Mouse (Mus musculus) intestine, embryonic 14.5 days (tissue): ENCODE measurements around the gene Olfr1287. TPM values are rescaled to one million over a fixed set of nuclear protein-coding genes. Genes with fewer than 3 reads are reported as not detected.

Experiments
- ATAC-seq: fragments of 200-750 bp; cut with Nextera tagmentation; replicated peaks from 2 replicates; pipeline ENCODE4 v1.8.0; 2017; ENCODE audit warnings: low read depth, moderate number of reproducible peaks, moderate TSS enrichment, moderate library complexity; ENCODE audit not compliant: low FRiP score, low TSS enrichment
- DNase-seq: peaks from one replicate; pipeline ENCODE4 v3.0.0-alpha.2; 2018; ENCODE audit warnings: low spot score
- H3K27ac ChIP-seq: fragments of 300-500 bp; sonication (generic); 2 replicates; pipeline ENCODE4 v1.5.1; 2014; ENCODE audit warnings: low read depth, mild to moderate bottlenecking, control low read depth
- H3K27me3 ChIP-seq: fragments of 300-500 bp; sonication (generic); replicated peaks from 2 replicates; pipeline ENCODE4 v1.6.1; 2014; ENCODE audit warnings: low read length, control low read depth; ENCODE audit not compliant: control insufficient read depth, insufficient read depth
- H3K36me3 ChIP-seq: fragments of 300-500 bp; sonication (generic); 2 replicates; pipeline ENCODE4 v1.6.1; 2014; ENCODE audit warnings: low read length, control low read depth; ENCODE audit not compliant: control insufficient read depth, insufficient read depth
- H3K4me1 ChIP-seq: fragments of 300-500 bp; sonication (generic); replicated peaks from 2 replicates; pipeline ENCODE4 v1.6.1; 2014; ENCODE audit warnings: low read length, control low read depth, mixed read lengths; ENCODE audit not compliant: control insufficient read depth, insufficient read depth
- H3K4me2 ChIP-seq: fragments of 300-500 bp; sonication (generic); 2 replicates; pipeline ENCODE4 v1.6.1; 2014; ENCODE audit warnings: low read length
- H3K4me3 ChIP-seq: fragments of 300-500 bp; sonication (generic); 2 replicates; pipeline ENCODE4 v1.5.1; 2014; ENCODE audit warnings: low read depth, low read length, control low read depth, mixed read lengths
- H3K9ac ChIP-seq: fragments of 300-500 bp; sonication (generic); 2 replicates; pipeline ENCODE4 v1.6.1; 2014; ENCODE audit warnings: mild to moderate bottlenecking, low read length
- H3K9me3 ChIP-seq: fragments of 300-500 bp; sonication (generic); 2 replicates; pipeline ENCODE4 v1.6.1; 2016; ENCODE audit warnings: low read length, control low read depth; ENCODE audit not compliant: control insufficient read depth
- WGBS: fragments of 180-500 bp; shearing (Covaris S2); extraction: QIAGEN DNeasy Blood & Tissue Kit; methylation state at CpG from one replicate; pipeline ENCODE4 v1.1.7; 2014; 5-methylcytosine and 5-hydroxymethylcytosine counted together
- polyA plus RNA-seq: library from polyadenylated mRNA; unstranded; fragments of >200 nt; fragmentation: Nextera tagmentation; extraction: Ambion mirVana; gene quantifications from 2 replicates; pipeline ENCODE4 v1.2.1, GENCODE M21; 2014

The Olfr1287 gene
- polyA plus RNA-seq = not detected in 2 replicates

GRCm38 (mm10) chr2:111448842-111449241 lies at the start of gene Olfr1287:
Olfr1287 (plus strand) TSS chr2:111449142.
- Histone ChIP-seq H3K36me3 (no peaks in the 10 kb centered on the region), H3K4me2 (no peak within 1 kb of the TSS), H3K9me3 (no peaks in the 10 kb centered on the region), H3K4me1 (no peaks in the 10 kb centered on the region), H3K9ac (no peak within 1 kb of the TSS), H3K27ac (no peak within 1 kb of the TSS), H3K4me3 (no peak within 1 kb of the TSS), H3K27me3 (no peaks in the 10 kb centered on the region)
- 75% methylated on average over 1 of the region's 1 CpGs for WGBS
- ATAC-seq = no peak
- DNase-seq = no peak

- H3K27me3 ChIP-seq = no peaks in the 10 kb centered on the region
- H3K27ac ChIP-seq = no peak within 1 kb of the TSS
- ATAC-seq (no peak), DNase-seq (no peak)
- 51% methylated on average over 1 of the region's 1 CpGs for WGBS
- no peaks in the 10 kb centered on the region for H3K36me3 ChIP-seq
- H3K4me1 ChIP-seq = no peaks in the 10 kb centered on the region
- no peak within 1 kb of the TSS for H3K9ac ChIP-seq
- H3K4me3 ChIP-seq = no peak within 1 kb of the TSS
- no peak within 1 kb of the TSS for H3K4me2 ChIP-seq
- no peaks in the 10 kb centered on the region for H3K9me3 ChIP-seq
Measured at GRCm38 (mm10) chr2:111422931-111423330, 26.0 kb upstream of the Olfr1287 start, which contains the start of gene Olfr1286. Olfr1286 (minus strand) TSS chr2:111423115.

GRCm38 (mm10) chr2:111473801-111474200 lies 24.9 kb downstream of the Olfr1287 start, which contains the start of gene Olfr1288:
Olfr1288 (plus strand) TSS chr2:111474101.
- no peak within 1 kb of the TSS for H3K27ac ChIP-seq
- H3K9me3 ChIP-seq = no peaks in the 10 kb centered on the region
- no peak within 1 kb of the TSS for H3K4me2 ChIP-seq
- H3K36me3 ChIP-seq = no peaks in the 10 kb centered on the region
- no peak within 1 kb of the TSS for H3K4me3 ChIP-seq
- no peak for DNase-seq
- 85% methylated on average over 1 of the region's 1 CpGs for WGBS
- no peaks in the 10 kb centered on the region for H3K27me3 ChIP-seq
- no peak for ATAC-seq
- no peaks in the 10 kb centered on the region for H3K4me1 ChIP-seq
- no peak within 1 kb of the TSS for H3K9ac ChIP-seq

- no peaks in the 10 kb centered on the region for H3K4me1 ChIP-seq
- H3K4me3 ChIP-seq = no peak within 1 kb of the TSS
- no peaks in the 10 kb centered on the region for H3K9me3 ChIP-seq
- no peaks in the 10 kb centered on the region for H3K36me3 ChIP-seq
- H3K27ac ChIP-seq = no peak within 1 kb of the TSS
- DNase-seq (no peak), ATAC-seq (no peak)
- WGBS = 73% methylated on average over 1 of the region's 1 CpGs
- H3K9ac ChIP-seq = no peak within 1 kb of the TSS
- H3K4me2 ChIP-seq = no peak within 1 kb of the TSS
- no peaks in the 10 kb centered on the region for H3K27me3 ChIP-seq
Measured at GRCm38 (mm10) chr2:111480519-111480918, 31.6 kb downstream of the Olfr1287 start, which contains the start of gene Olfr1289. Olfr1289 (plus strand) TSS chr2:111480819.

GRCm38 (mm10) chr2:111493729-111494128 lies 44.8 kb downstream of the Olfr1287 start, which contains the start of gene Olfr1290:
Olfr1290 (minus strand) TSS chr2:111493829.
- WGBS = 76% methylated on average over 5 of the region's 5 CpGs
- Histone ChIP-seq H3K4me3 (no peak within 1 kb of the TSS), H3K27ac (no peak within 1 kb of the TSS), H3K4me1 (no peaks in the 10 kb centered on the region), H3K9me3 (no peaks in the 10 kb centered on the region), H3K9ac (no peak within 1 kb of the TSS), H3K27me3 (no peaks in the 10 kb centered on the region), H3K36me3 (no peaks in the 10 kb centered on the region), H3K4me2 (no peak within 1 kb of the TSS)
- DNase-seq (no peak), ATAC-seq (no peak)

- H3K4me2 ChIP-seq = no peak within 1 kb of the TSS
- H3K36me3 ChIP-seq = no peaks in the 10 kb centered on the region
- H3K9me3 ChIP-seq = no peaks in the 10 kb centered on the region
- WGBS = 86% methylated on average over 3 of the region's 3 CpGs
- ATAC-seq = no peak
- no peaks in the 10 kb centered on the region for H3K4me1 ChIP-seq
- H3K27me3 ChIP-seq = no peaks in the 10 kb centered on the region
- H3K27ac ChIP-seq = no peak within 1 kb of the TSS
- no peak within 1 kb of the TSS for H3K9ac ChIP-seq
- DNase-seq = no peak
- no peak within 1 kb of the TSS for H3K4me3 ChIP-seq
Measured at GRCm38 (mm10) chr2:111496880-111497279, 47.9 kb downstream of the Olfr1287 start, which contains the start of gene Olfr1291-ps1. Olfr1291-ps1 (plus strand) TSS chr2:111497180.

Other genes with a start within 250 kb of the Olfr1287 start
- not detected in 2 replicates for gene 4930430A15Rik, start 219.5 kb upstream of the Olfr1287 start, polyA plus RNA-seq
- gene Olfr1275, start 213.9 kb upstream of the Olfr1287 start, polyA plus RNA-seq = not detected in 2 replicates
- gene Olfr1276, start 194.6 kb upstream of the Olfr1287 start, polyA plus RNA-seq = not detected in 2 replicates
- gene Olfr1277, start 175.0 kb upstream of the Olfr1287 start, polyA plus RNA-seq = not detected in 2 replicates
- gene Olfr1278, start 159.0 kb upstream of the Olfr1287 start, polyA plus RNA-seq = not detected in 2 replicates
- gene Olfr1279, start 148.5 kb upstream of the Olfr1287 start, polyA plus RNA-seq = not detected in 2 replicates
- gene Olfr1280, start 135.1 kb upstream of the Olfr1287 start, polyA plus RNA-seq = not detected in 2 replicates
- not detected in 2 replicates for gene Olfr1281, start 122.6 kb upstream of the Olfr1287 start, polyA plus RNA-seq
- not detected in 2 replicates for gene Olfr1282, start 113.1 kb upstream of the Olfr1287 start, polyA plus RNA-seq
- not detected in 2 replicates for gene Olfr1283, start 82.4 kb upstream of the Olfr1287 start, polyA plus RNA-seq
- gene Olfr1284, start 73.6 kb upstream of the Olfr1287 start, polyA plus RNA-seq = not detected in 2 replicates
- not detected in 2 replicates for gene Olfr1286, start 26.0 kb upstream of the Olfr1287 start, polyA plus RNA-seq
- not detected in 2 replicates for gene Olfr1288, start 25.0 kb downstream of the Olfr1287 start, polyA plus RNA-seq
- gene Olfr1289, start 31.7 kb downstream of the Olfr1287 start, polyA plus RNA-seq = not detected in 2 replicates
- not detected in 2 replicates for gene Olfr1290, start 44.7 kb downstream of the Olfr1287 start, polyA plus RNA-seq
- not detected in 2 replicates for gene Olfr1291-ps1, start 48.0 kb downstream of the Olfr1287 start, polyA plus RNA-seq
- gene Olfr1293-ps, start 76.1 kb downstream of the Olfr1287 start, polyA plus RNA-seq = not detected in 2 replicates
- not detected in 2 replicates for gene Olfr1294, start 91.1 kb downstream of the Olfr1287 start, polyA plus RNA-seq
- gene Olfr1295, start 120.5 kb downstream of the Olfr1287 start, polyA plus RNA-seq = not detected in 2 replicates
- not detected in 2 replicates for gene Olfr1297, start 177.4 kb downstream of the Olfr1287 start, polyA plus RNA-seq
- gene Olfr1298, start 200.1 kb downstream of the Olfr1287 start, polyA plus RNA-seq = not detected in 2 replicates
- not detected in 2 replicates for gene Olfr1299, start 212.3 kb downstream of the Olfr1287 start, polyA plus RNA-seq